Mouse (Mus musculus): ENCODE results near the gene C9. TPM values are rescaled to one million over a fixed set of nuclear protein-coding genes. Genes with fewer than 3 reads are reported as not detected.

Gene C9
- polyA plus RNA-seq, 1 experiment = not detected

DNA sequence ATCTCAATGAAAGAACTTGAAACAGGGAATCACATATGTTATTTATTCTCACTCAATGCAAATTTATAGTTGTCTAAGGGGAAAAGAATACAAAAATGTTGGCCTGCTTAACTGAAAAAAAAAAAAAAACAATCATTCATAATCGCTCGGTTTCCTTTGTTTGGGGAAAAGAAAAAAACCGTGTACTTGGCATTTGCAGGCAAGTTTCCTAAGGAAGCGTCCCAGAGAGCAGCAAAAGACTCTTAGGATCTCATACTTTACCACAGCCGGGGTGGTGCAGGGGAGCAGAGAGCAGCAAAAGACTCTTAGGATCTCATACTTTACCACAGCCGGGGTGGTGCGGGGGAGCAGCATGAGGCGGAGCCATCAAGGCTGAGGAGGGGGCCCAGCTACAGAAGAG is 16.3 kb downstream of the C9 start:
- Histone ChIP-seq H3K4me1 (ENCODE audit: control insufficient read depth, insufficient read depth, low read length) (no peaks in the 10 kb centered on the region), H3K4me3 (ENCODE audit: insufficient read depth, low read depth, low read length) (no peak overlapping the region), H3K27ac (ENCODE audit: insufficient read depth, low read depth, low read length) (no peak overlapping the region)
- TF ChIP-seq POLR2A (IDR thresholded peaks at IDR 0.05; ENCODE audit: insufficient read depth, low read depth, low read length) (no peak), CTCF (IDR thresholded peaks at IDR 0.05; ENCODE audit: insufficient read depth, low read depth, low read length) (no peak)
- 74% methylated on average over 8 of the region's 8 CpGs for WGBS

DNA sequence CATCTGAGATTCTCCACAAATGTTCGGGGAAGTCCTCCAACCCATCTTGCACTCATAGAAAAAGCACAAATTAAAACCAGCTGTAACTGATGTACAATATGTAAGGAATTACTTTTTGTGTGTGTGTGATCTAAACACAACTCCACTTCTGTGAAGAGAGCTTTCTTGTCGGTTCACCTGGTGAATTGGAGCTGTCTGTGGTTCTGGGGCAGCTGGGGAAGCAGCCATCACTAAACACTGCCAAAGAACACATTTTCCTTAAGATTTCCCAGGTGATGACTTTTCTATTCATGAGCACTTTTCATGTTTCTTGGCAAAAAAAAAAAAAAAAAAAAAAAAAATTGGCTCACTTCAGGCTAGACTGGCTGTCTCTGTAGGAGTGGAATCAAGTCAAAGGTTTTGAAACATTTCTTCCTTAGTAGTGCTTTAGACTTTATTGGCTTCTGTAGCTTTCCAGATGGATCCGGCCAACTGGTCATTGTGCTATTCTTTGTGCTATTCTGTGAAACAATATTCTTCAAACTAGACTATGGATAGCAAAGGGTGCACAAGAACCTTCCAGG is 18.3 kb downstream of the C9 start:
- Histone ChIP-seq H3K4me3 (ENCODE audit: insufficient read depth, low read depth, low read length) (no peak overlapping the region), H3K27ac (ENCODE audit: insufficient read depth, low read depth, low read length) (no peak overlapping the region), H3K4me1 (ENCODE audit: control insufficient read depth, insufficient read depth, low read length) (no peaks in the 10 kb centered on the region)
- 84% methylated on average over 3 of the region's 3 CpGs for WGBS
- TF ChIP-seq CTCF (IDR thresholded peaks at IDR 0.05; ENCODE audit: insufficient read depth, low read depth, low read length) = no peak

DNA sequence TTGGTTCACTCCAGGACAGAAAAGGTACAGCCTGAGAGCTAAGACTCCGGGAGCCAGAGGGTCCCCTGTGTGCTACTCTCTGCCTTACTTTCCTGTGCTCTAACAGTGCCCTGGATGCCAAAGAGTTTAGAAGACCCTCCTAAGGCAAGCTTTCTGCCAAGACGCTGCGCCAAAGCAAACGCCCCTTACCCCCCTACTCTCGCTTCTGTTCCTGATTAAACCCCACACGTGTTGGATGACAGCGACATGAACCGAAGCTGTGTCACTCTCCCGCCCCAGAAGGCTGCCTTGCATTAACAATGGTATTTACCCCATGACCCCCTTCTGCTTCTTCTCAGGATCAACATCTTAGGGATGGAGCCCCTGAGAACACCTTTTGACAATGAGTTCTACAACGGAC is 21.9 kb downstream of the C9 start:
- 68% methylated on average over 10 of the region's 10 CpGs for WGBS
- TF ChIP-seq CTCF (IDR thresholded peaks at IDR 0.05; ENCODE audit: insufficient read depth, low read depth, low read length) (no peak), POLR2A (IDR thresholded peaks at IDR 0.05; ENCODE audit: insufficient read depth, low read depth, low read length) (no peak)
- H3K4me1 ChIP-seq (ENCODE audit: control insufficient read depth, insufficient read depth, low read length) = no peaks in the 10 kb centered on the region

DNA sequence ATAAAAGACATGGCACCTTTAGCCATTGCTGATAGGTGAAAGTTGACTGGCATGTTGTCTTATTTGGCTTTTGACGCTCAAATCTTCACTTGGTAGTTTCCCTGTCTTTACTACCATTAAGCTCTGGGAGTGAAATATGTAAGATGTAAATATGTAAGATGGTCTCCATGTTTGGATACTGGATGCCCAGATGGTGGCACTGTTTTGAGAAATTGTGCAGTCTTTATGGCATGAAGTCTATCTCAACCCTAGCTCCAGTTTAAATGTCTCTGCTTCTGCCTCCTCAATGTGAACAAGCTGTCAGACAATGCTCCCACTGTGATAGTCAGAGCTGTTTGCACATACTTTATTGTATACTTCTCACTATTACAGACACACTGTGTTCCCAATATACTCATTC is 23.7 kb downstream of the C9 start:
- 100% methylated on average over 1 of the region's 1 CpGs for WGBS
- H3K27ac ChIP-seq (ENCODE audit: insufficient read depth, low read depth, low read length) = no peak overlapping the region
- H3K4me1 ChIP-seq (ENCODE audit: control insufficient read depth, insufficient read depth, low read length) = no peaks in the 10 kb centered on the region
- H3K4me3 ChIP-seq (ENCODE audit: insufficient read depth, low read depth, low read length) = no peak overlapping the region
- no peak for TF ChIP-seq POLR2A (IDR thresholded peaks at IDR 0.05; ENCODE audit: insufficient read depth, low read depth, low read length)

More for the DNA sequence above, 21.9 kb downstream of the C9 start:
- H3K27ac ChIP-seq (ENCODE audit: insufficient read depth, low read depth, low read length) = no peak overlapping the region
- no peak overlapping the region for H3K4me3 ChIP-seq (ENCODE audit: insufficient read depth, low read depth, low read length)

DNA sequence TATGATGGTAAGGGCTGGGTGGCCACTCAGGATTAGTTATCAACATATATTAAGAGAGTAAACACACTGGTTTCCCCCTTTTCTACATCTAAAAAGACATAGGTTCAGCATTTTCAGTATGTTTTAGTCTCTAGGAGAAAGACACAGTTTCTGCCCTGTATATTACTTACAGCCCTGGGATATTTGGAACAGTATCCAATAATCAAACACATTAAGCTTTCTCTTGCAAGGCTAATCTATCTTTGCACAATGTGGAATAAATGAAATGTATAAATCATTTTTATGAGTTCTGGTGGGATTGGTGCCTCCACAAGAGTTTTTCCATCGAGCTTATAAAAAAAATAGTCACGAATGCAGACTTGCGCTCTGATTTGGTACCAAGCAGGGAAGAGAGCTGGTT is 24.3 kb downstream of the C9 start:
- TF ChIP-seq CTCF (IDR thresholded peaks at IDR 0.05; ENCODE audit: insufficient read depth, low read depth, low read length) = no peak
- no peak for TF ChIP-seq POLR2A (IDR thresholded peaks at IDR 0.05; ENCODE audit: insufficient read depth, low read depth, low read length)
- WGBS = 95% methylated on average over 3 of the region's 3 CpGs
- Histone ChIP-seq H3K4me1 (ENCODE audit: control insufficient read depth, insufficient read depth, low read length) (no peaks in the 10 kb centered on the region), H3K27ac (ENCODE audit: insufficient read depth, low read depth, low read length) (no peak overlapping the region), H3K4me3 (ENCODE audit: insufficient read depth, low read depth, low read length) (no peak overlapping the region)

DNA sequence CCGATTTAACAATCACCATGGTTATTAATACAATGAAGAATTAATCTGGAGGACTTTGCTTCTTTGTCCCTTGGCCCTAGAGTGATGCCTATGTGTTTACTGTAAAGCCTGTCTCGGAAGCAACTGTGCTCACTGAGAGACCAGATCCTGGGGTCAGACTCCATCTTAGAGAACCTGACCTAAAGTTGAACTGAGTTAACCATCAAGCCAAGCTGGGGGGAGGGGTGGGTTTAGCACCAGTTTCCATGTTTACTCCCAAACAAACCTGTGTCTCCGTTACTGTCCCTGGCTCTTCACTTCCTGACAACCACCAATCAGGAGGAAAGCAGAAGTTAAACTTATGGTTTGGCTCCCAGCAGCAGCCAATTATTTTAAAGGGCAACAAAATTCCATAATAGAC is 38.4 kb downstream of the C9 start:
- 83% methylated on average over 3 of the region's 3 CpGs for WGBS
- no peak overlapping the region for H3K27ac ChIP-seq (ENCODE audit: insufficient read depth, low read depth, low read length)
- no peaks in the 10 kb centered on the region for H3K4me1 ChIP-seq (ENCODE audit: control insufficient read depth, insufficient read depth, low read length)
- no peak overlapping the region for H3K4me3 ChIP-seq (ENCODE audit: insufficient read depth, low read depth, low read length)
- TF ChIP-seq CTCF (IDR thresholded peaks at IDR 0.05; ENCODE audit: insufficient read depth, low read depth, low read length) (no peak), POLR2A (IDR thresholded peaks at IDR 0.05; ENCODE audit: insufficient read depth, low read depth, low read length) (no peak)

DNA sequence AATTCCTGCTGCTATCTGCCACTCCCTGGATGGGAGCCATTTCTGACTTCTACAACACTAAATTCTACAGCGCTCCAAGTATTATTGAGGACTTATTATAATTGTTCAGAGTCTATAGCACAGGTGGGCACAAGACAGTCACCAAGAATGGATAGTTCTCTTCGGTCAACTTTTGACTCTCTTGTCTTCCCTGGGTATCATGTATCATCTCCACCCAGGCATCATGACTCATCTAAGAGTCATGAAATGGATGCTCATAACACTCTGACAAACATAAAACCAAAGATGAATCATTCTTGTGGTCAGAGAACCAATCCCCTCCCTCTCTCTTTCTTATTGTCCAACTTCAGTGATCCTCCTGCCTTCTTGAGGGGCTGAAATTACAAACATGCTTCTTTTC is 47.3 kb downstream of the C9 start:
- no peak overlapping the region for H3K27ac ChIP-seq (ENCODE audit: insufficient read depth, low read depth, low read length)
- no peaks in the 10 kb centered on the region for H3K4me1 ChIP-seq (ENCODE audit: control insufficient read depth, insufficient read depth, low read length)
- WGBS = 99% methylated on average over 2 of the region's 2 CpGs
- no peak overlapping the region for H3K4me3 ChIP-seq (ENCODE audit: insufficient read depth, low read depth, low read length)
- TF ChIP-seq POLR2A (IDR thresholded peaks at IDR 0.05; ENCODE audit: insufficient read depth, low read depth, low read length) = no peak
- no peak for TF ChIP-seq CTCF (IDR thresholded peaks at IDR 0.05; ENCODE audit: insufficient read depth, low read depth, low read length)

DNA sequence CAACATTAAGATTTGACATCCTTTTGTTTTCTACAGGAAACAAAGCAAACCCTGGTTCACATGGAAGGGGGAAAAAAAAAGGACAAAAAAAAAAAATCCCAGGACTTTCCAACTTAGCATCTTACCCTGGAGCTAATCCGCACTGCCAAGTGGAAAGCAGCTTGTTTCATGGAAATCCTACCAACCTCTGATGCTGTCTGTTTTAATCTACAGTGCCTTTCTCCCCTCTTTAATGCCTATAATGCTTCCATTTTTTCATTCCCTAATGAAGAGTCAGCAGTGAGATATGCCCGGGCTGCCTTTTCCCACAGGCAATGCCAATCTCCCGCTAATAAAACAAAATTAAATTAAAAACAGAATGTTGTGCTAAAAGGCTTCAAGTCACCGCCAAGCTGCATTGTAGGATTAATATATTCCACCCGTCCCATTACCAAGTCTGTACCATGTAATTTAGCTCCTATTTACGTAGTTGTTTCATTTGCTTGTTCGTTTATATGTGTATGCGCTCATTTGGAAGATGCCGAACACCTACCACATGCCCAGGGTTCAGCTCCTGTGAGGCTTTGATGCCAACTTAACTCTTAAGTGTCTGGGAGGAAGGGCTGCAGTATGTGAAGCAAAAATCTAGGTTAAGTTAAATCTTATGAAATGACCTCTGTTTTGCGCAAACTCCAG is 53.4 kb downstream of the C9 start:
- Histone ChIP-seq H3K27ac (ENCODE audit: insufficient read depth, low read depth, low read length) (no peak overlapping the region), H3K4me1 (ENCODE audit: control insufficient read depth, insufficient read depth, low read length) (no peaks in the 10 kb centered on the region), H3K4me3 (ENCODE audit: insufficient read depth, low read depth, low read length) (no peak overlapping the region)
- WGBS = 21% methylated on average over 10 of the region's 10 CpGs
- no peak for TF ChIP-seq CTCF (IDR thresholded peaks at IDR 0.05; ENCODE audit: insufficient read depth, low read depth, low read length)
- TF ChIP-seq POLR2A (IDR thresholded peaks at IDR 0.05; ENCODE audit: insufficient read depth, low read depth, low read length) = no peak

DNA sequence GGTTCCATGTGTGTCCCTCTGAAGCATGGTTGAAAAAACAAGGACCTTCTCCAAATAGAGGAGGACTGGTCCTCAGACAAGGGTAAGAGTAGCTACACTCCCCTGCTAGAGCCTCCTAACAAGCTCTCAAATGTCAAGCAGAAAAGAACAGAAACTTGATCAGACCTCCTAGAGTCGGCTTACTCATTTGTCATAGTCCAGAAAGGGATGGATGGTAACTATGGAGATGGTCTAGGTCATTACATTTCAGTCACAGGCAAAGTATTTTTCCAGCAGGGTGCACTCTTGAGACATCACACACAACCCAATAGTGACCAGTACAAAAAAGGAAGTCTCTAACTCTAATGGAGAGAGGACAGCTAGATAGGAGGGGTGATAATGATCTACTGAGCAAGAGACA is 55.7 kb downstream of the C9 start:
- Histone ChIP-seq H3K4me3 (ENCODE audit: insufficient read depth, low read depth, low read length) (no peak overlapping the region), H3K27ac (ENCODE audit: insufficient read depth, low read depth, low read length) (no peak overlapping the region), H3K4me1 (ENCODE audit: control insufficient read depth, insufficient read depth, low read length) (no peaks in the 10 kb centered on the region)
- WGBS = 54% methylated on average over 1 of the region's 1 CpGs
- TF ChIP-seq POLR2A (IDR thresholded peaks at IDR 0.05; ENCODE audit: insufficient read depth, low read depth, low read length) = no peak
- no peak for TF ChIP-seq CTCF (IDR thresholded peaks at IDR 0.05; ENCODE audit: insufficient read depth, low read depth, low read length)

DNA sequence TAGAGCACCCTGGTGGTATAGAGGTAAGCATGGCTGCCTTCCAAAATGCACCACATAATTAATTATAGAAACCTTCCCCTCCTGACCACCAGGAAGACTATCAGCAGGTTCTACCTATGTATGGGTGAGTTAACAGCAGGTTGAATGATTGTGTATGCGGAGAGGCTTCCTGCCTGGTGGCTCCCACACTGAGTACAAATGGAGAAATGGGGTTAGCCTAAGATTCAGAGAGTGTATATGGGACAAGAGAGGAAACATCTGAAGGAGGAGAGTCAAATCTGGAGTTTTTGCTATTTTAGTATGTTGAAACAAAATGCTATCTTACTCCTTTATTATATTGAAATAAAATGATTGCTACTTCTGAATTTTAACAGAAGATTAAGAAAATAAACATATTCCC is 72.4 kb downstream of the C9 start:
- H3K4me3 ChIP-seq (ENCODE audit: insufficient read depth, low read depth, low read length) = no peak overlapping the region
- WGBS = 98% methylated on average over 1 of the region's 1 CpGs
- TF ChIP-seq CTCF (IDR thresholded peaks at IDR 0.05; ENCODE audit: insufficient read depth, low read depth, low read length) (no peak), POLR2A (IDR thresholded peaks at IDR 0.05; ENCODE audit: insufficient read depth, low read depth, low read length) (no peak)
- H3K4me1 ChIP-seq (ENCODE audit: control insufficient read depth, insufficient read depth, low read length) = no peaks in the 10 kb centered on the region
- no peak overlapping the region for H3K27ac ChIP-seq (ENCODE audit: insufficient read depth, low read depth, low read length)
